Mouse (Mus musculus): ENCODE data around the gene Cyp2d34.
A peak's percentile ranks its signal among the peaks of the same experiment; 100 is the strongest.

Cyp2d34 gene

DNA sequence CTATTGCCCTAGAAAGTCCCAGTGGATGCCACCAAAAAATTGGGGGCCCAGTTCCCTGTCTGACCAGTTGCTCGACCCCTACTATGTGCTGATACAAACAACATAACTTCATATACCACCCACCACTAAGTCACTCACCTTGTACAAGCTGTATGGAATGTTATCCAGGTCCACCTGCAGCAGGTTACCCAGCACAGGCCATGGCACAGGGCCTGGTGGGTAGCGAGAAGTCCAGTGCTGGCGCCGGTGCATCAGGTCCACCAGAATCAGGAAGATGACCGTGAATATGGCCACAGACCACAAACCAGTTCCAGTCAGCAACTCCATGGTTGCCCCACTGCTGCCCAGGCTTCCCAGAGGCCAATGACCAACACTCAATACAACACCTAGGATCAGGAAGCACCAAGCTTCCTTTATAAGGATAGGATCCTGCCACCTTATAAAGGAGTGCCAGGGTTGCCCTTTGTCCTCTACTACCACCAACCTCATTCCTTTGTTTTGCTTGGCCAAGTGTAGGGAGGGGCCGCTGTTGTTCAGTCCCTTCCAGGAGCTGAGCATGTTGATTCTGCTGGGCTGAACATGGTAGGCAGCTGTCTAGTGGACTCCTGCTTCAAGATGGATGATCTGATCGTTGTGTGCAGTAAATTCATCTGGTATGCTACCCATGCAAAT is at the start of gene Cyp2d34:
Gene Cyp2d34, minus strand, starts transcription at position 416 of the 672 bp plus-strand sequence.
- DNase-seq (ENCODE audit: low spot score), result no peak

DNA sequence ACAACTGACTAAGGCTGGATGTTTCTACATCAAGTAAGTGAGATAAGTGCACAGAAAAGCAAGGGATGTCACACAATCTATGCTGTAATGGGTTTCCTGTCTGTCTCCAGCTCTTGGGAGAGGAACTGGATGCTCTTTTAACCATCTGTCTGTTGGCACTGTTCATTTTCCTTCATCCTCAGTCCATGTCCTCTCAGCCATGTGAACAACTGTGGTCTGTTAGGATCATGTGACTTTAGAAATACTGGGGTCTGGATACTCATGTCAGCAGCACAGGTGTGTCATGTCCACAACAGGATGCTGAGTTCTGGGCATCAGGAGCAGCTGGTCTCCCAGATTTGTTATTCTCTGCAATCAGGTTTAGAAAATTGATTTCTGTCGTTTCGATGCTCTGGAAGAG is 35.6 kb upstream of the Cyp2d34 start:
- DNase-seq (ENCODE audit: low spot score), result no peak

DNA sequence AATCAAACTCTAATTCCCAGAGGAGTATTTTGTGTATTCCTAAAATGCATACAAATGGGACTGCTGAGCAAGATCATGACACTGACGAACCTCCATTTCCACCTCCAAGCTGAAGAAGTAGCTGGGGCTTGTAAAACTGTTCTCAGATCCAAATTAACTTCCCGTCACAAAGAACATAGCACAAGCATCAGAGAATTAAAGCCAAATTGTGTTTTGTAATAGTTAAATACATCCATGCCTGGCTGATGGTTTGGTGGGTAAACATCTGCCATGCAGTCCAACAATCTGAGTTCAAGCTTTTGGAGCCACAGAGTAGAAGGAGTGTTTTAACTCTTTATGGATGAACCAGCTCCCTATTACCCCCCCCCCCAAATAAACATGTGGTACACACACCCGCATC is 23.6 kb upstream of the Cyp2d34 start:
- DNase-seq (ENCODE audit: low spot score), result no peak

DNA sequence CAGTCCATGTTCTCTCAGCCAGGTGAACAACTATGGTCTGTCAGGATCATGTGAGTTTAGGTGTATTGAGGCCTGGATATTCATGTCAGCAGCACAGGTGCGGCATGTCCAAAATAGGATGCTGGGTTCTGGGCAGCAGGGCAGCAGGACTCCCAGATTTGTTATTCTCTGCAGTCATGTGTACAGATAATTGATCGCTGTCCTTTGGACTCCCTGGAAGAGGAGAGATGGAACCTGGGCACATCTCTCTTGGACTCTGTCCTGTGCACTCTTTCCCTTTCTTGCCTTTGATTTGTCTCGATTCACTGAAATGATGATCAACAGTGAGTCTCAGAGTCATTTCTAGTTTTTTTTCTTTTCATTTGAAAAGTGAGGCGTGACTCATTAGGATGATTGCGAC is 23.0 kb upstream of the Cyp2d34 start:
- no peak for DNase-seq (ENCODE audit: low spot score)

DNA sequence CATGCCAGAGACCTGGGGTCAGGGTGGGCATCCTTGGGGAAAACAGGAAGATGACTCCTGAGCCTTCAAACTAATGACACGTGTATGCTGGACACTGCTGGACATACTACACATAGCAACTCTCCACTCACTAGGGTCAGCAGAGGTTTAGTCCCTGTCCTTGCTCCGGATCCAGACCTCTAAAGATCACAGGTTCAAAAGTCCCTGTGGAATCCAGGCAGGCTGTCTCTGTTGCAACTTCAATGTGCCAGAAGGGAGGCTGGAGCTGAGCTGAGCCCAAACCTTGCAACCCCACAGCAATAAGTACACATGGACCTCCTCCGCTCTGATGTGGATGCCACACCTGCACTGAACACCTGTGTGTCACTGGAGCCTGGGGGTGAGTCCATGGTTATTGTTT is 22.0 kb upstream of the Cyp2d34 start:
- DNase-seq (ENCODE audit: low spot score), result no peak

DNA sequence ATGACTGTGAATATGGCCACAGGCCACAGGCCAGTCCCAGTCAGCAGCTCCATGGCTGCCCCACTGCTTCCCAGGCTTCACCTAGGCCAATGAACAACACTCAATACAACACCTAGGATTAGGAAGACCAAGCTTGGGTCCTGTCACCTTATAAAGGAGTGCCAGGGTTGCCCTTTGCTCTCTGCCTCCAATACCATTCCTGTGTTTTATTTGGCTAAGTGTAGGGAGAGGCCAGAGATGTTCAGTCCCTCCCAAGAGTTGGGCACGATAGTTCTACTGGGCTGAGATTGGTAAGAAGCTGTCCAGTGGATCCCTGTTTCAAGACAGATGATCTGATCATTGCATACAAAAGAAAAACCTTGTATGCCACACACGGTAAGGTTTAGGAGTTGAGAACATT is 21.2 kb upstream of the Cyp2d34 start:
- DNase-seq (ENCODE audit: low spot score), result no peak

DNA sequence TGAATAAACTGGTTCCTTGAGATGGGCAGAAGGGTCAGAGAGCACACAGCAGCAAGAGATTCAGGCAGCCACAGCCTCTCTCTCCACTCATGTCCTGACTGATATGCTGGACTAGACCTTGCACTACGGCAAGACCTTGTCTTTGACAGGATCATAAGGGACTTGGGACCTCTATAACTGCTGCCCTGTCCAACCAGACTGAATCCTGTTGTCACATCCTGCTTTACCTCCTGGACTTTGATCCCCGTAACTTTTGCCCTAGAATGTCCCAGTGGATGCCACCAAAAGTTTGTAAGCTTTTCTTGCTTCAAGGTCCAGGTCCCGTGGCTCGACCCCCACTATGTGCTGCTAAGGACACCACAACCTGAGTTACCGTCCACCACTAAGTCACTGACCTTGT is 20.6 kb upstream of the Cyp2d34 start:
- DNase-seq (ENCODE audit: low spot score), result no peak

DNA sequence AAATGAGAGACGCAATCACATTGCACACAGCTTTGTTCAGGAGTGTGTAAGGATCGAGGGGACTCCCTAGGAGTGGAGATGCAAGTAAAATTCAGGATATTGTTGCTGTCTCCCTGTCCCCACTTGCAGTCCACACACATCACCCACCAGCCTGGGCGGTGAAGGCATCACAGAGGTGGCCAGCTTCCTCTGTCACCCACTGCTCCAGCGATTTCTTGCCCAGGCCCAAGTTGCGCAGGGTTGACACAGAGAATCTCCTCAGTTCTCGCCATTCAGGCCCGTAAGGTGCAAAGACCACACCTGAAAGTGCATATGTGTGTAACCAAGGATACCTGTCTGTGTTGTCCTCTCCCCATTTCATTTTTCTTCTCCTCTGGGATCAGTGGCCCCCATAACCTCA is 19.5 kb upstream of the Cyp2d34 start:
- DNase-seq (ENCODE audit: low spot score), result no peak

DNA sequence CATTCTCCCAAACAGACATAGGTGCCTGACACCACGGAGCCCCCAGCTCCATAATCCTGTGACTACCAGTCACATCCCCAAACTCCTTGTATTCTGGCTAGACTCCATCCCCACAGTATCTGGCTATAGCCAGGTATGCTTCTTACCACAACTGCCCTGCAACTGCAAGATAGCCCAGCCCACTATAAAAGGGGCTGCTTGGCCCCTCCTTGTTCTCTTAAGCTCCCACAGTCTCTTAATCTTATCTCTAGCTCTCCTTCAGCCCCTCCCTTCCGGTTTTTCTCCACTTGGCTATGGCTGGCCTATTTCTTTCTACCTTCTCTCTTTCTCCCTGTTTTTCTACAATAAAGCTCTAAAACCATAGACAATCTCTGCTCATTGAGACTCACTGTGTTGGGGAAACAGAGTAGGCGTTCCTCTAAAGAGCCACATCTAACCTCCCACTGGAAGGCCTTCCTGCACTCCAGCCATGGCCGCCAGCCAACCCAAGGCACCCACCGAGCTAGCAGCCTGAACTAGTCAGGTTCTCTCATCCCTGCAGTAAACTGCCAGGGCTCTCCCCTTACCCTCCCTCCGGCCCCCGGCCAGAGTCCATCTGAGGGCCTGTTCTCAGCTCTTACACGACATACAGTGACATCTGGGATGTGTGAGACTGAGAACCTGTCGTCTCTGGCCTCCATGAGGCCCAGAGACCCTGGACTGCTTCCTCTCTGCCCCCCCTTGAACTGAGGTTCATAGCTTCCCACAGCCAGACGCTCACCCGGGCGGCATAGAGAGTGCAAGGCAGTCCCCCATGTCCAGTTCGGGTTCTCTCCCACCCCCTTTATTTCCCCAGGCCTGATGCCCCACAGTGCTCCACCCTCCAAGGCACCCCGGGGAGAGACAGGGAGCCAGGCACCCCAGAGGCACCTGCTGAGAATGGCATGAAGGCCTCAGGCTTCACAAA is 16.7 kb upstream of the Cyp2d34 start:
- no peak for DNase-seq (ENCODE audit: low spot score)

DNA sequence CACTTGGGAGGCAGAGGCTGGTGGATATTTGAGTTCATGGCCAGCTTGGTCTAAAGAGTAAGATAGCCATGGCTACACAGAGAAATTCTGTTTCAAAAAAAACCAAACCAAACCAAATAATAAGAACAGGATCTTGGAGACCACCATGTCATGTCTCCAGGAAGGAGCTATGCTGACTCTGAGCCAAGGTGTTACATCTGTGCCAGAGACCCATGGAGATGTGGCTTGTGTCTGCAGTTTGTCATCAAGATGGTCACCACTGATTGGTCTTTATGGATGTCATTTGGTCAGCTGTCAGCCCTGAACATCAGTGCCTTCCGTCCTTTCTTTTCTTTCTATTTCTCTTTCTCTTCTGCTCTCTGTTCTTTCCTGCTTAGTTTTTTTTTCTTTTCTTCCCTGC is 14.2 kb upstream of the Cyp2d34 start:
- no peak for DNase-seq (ENCODE audit: low spot score)

DNA sequence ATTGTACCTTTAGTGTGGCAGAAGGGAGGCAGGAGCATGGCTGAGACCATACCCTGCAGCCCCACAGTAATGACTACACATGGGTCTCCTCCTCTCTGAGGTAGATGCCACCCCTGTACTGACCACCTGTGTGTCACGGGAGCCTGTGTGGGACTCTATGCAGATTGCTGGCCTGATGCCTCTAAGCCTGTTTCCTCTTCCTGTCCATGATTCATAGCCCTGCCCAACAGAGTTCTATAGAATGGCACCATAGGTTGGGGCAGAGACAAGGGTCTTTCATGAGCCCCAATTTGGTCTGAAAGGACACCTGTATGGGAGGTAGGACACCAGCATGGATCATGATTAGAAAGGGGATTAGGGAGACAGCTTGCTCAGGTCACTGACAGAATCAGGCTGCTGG is 1.2 kb upstream of the Cyp2d34 start:
- DNase-seq (ENCODE audit: low spot score), result no peak

DNA sequence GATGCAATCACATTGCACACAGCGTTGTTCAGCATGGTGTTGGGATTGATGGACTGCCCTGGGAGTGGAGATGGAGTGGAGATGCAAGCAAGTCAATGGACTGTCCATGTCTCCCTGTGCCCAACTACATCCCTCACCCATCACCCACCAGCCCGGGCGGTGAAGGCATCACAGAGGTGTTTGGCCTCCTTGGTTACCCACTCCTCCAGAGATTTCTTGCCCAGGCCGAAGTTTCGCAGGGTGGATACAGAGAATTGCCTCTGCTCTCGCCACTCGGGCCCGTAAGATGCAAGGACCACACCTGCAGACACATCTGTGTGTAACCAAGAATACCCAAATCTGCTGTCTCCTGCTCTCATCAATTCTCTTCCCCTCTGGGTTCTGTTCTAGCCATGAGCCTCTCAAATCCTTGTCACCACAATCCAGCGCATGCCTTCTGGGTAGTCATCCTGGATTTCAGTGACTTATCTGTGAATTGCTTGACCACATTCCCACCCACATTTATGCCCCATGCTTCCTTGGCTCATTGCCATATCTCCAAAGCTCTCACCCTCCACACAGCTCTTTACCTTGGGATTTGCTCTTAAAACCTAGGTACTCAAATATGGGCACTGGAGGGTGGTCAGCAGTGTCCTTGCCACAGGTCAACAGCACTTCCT is 2.3 kb downstream of the Cyp2d34 start:
- DNase-seq (ENCODE audit: low spot score), result no peak

DNA sequence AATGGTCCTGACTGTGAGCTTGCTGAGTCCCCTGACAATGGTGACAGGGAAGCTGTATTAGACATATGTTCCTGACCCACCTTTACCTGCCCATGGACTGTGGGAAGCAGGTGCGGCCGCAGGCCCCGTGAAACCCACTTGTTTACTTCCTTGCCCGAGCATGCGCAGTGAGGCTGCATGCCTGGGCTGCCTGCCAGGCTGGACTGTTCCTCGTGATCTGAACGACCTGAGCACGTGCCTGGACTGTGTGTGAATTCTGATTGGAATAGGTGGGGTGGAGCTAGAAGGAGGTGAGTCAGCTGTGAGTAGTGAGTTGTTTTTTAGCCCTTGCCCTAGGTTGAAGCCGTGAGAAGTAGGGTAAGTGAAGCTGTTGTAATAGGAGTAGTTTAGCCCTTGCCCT is 38.1 kb downstream of the Cyp2d34 start:
- no peak for DNase-seq (ENCODE audit: low spot score)

DNA sequence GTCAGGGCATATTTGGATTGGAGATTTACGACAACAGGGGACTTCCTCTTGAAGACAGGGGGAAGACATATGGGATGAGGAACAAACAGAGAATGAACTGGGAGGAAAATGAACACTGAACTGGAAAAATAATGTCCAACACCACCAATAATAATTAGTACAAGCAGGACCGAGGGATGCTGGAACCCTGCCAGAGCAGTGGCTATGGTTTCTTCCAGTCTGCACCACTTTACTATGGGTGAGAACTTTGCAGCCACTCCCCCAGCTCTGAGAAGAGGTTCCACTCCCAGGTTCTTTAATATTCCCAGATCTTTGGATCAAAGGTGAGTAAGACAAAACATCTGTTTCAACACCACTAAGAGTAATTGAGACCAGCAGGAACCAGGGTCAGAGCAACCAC is 41.7 kb downstream of the Cyp2d34 start:
- DNase-seq (ENCODE audit: low spot score), result peak; percentile 0

DNA sequence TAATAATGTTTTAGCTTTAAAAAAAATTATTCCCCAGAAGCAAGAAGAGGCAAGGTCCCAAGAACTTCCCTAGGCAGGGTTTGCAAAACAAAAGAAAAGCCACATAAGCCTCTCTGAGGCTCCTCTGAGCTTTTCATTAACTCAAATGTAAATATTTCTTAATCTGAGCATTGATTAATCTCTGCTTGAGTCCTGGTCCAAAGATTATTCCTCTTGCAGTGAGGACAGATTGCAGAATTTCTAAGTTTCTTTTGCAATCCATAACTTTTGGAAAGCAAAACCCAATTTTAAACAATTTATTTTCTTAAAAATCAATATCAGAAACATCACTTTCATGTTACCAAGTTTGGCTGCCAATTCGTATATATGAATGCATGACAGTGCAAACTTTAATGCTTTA is 47.9 kb downstream of the Cyp2d34 start:
- DNase-seq (ENCODE audit: low spot score), result no peak
